Mouse (Mus musculus): Measurements from ENCODE around the gene Kif5a.

GRCm38 (mm10) chr10:127199474-127199873 lies 63.7 kb downstream of the Kif5a start:
- TF ChIP-seq POLR2A (IDR thresholded peaks at IDR 0.05; ENCODE audit: low read depth, low read length) (no peak), RAD21 (IDR thresholded peaks at IDR 0.05; ENCODE audit: low read depth, low read length) (no peak), USF1 (IDR thresholded peaks at IDR 0.05; ENCODE audit: low read depth, low read length) (no peak), NELFE (IDR thresholded peaks at IDR 0.05; ENCODE audit: low read depth, low read length) (no peak), ELF1 (IDR thresholded peaks at IDR 0.05; ENCODE audit: low read depth, low read length) (no peak), EP300 (IDR thresholded peaks at IDR 0.05; ENCODE audit: low read length) (no peak), CTCF (conservative IDR thresholded peaks at IDR 0.05 in 1 of 2, IDR thresholded peaks at IDR 0.05 in 1 of 2; ENCODE audit: low read depth in 2 of 2, low read length in 2 of 2) (no peak), E2F4 (IDR thresholded peaks at IDR 0.05; ENCODE audit: insufficient replicate concordance, low read depth, low read length) (no peak), ETS1 (conservative IDR thresholded peaks at IDR 0.05; ENCODE audit: low read depth, low read length) (no peak), NRF1 (IDR thresholded peaks at IDR 0.05; ENCODE audit: low read depth, low read length) (no peak), CHD1 (IDR thresholded peaks at IDR 0.05; ENCODE audit: low read depth, low read length) (no peak)
